Mouse (Mus musculus) kidney, adult 2 months (tissue): ENCODE measurements around the gene BC030867. TPM values are rescaled to one million over a fixed set of nuclear protein-coding genes. Genes with fewer than 3 reads are reported as not detected.

Experiments
- DNase-seq: peaks from one replicate; pipeline ENCODE4 v3.0.0; 2021
- H3K27ac ChIP-seq: fragments of 200-500 bp; 2 replicates; pipeline ENCODE4 v1.5.1; 2012; ENCODE audit warnings: low read depth, low read length, control low read depth, inconsistent platforms; ENCODE audit not compliant: insufficient read depth
- H3K27me3 ChIP-seq: fragments of 200-500 bp; replicated peaks from 2 replicates; pipeline ENCODE4 v1.6.1; 2012; ENCODE audit warnings: mild to moderate bottlenecking, moderate library complexity, low read length, inconsistent platforms; ENCODE audit not compliant: control insufficient read depth, insufficient read depth
- H3K36me3 ChIP-seq: fragments of 200-500 bp; 2 replicates; pipeline ENCODE4 v1.6.1; 2012; ENCODE audit warnings: mild to moderate bottlenecking, moderate library complexity, low read length, inconsistent platforms; ENCODE audit not compliant: control insufficient read depth, insufficient read depth
- H3K4me1 ChIP-seq: fragments of 200-500 bp; 2 replicates; pipeline ENCODE4 v1.6.1; 2011; ENCODE audit warnings: low read length; ENCODE audit not compliant: control insufficient read depth, insufficient read depth
- H3K4me3 ChIP-seq: fragments of 200-500 bp; 2 replicates; pipeline ENCODE4 v1.5.1; 2011; ENCODE audit warnings: mild to moderate bottlenecking, low read depth, low read length, control low read depth; ENCODE audit not compliant: insufficient read depth
- CTCF ChIP-seq: fragments of 200-500 bp; conservative IDR thresholded peaks from 2 replicates; pipeline ENCODE4 v1.5.1; 2011; ENCODE audit warnings: low read depth, mild to moderate bottlenecking, control low read depth, low read length, moderate library complexity, mixed read lengths; ENCODE audit not compliant: insufficient read depth, insufficient read length
- POLR2A ChIP-seq: fragments of 200-500 bp; IDR thresholded peaks from one replicate; pipeline ENCODE4 v1.6.1; 2011; ENCODE audit warnings: low read depth, low read length, control low read depth
- WGBS: fragments of 180-500 bp; shearing (Covaris S2); methylation state at CpG from one replicate; pipeline ENCODE4 v1.1.7; 2018; 5-methylcytosine and 5-hydroxymethylcytosine counted together
- polyA plus RNA-seq: library from polyadenylated mRNA; depleted of rRNA; stranded (reverse); fragments of >200 nt; gene quantifications from 2 replicates; pipeline ENCODE4 v1.2.3, GENCODE M21; 2012

Gene BC030867
- polyA plus RNA-seq, 1 experiment = 0.81 TPM

DNA sequence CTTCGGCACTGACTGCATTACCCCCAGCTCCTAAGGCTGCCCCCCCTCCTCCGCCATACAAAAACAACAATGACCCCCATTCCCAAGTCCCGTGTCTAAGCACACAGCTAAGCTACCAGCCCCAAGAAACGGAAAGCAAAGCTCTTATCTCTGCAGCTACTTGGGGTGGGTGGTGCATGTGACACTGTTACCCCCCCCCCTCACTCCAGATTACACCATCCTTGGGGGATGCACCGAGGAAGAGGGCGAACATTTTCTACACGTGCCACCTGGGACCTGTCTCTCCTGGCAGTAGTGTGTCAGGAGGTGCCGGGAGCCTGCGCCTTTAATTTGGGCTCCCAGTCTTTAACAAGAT lies 20.5 kb upstream of the BC030867 start:
- no peaks in the 10 kb centered on the region for H3K27me3 ChIP-seq
- TF ChIP-seq CTCF = no peak
- peaks cover 9% of the 10 kb centered on the region for H3K4me1 ChIP-seq
- no peak overlapping the region for H3K27ac ChIP-seq
- 51% methylated on average over 9 of the region's 9 CpGs for WGBS
- peak overlapping the region; percentile 4; the same call in 1 of the 2 replicates for H3K4me3 ChIP-seq
- DNase-seq = no peak
- H3K36me3 ChIP-seq = no peaks in the 10 kb centered on the region

DNA sequence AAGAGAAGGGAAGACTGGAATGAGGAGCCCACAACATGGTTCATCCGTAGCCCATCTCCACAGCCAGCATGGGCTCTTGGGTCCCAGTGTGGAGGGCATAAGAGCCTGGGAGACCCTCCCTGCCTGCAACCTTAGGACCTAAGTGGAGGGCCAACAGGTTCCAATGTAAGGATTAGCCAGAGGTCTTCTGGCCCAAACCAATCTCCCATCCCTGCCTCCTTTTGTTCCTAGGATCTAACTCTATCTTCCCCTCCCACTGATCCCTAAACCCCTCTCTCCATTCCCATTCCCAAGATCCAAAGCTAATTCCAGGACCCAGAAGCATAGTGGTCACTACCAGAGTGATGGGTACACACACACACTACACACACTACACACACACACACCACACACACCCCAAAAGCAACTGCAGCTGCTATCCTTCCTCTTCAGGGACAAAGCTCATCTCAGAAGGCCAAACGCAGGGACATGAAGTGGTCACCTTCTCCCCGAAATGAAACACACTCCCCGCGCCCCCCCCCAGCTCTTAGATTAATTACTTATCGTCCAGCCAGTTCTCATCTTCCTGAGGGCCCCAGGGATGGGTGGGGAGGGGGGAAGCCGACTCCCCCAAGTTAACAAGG lies 19.9 kb upstream of the BC030867 start:
- no peak for DNase-seq
- 18% methylated on average over 7 of the region's 7 CpGs for WGBS
- Histone ChIP-seq H3K27ac (no peak overlapping the region), H3K27me3 (no peaks in the 10 kb centered on the region), H3K4me3 (peak overlapping the region; percentile 63), H3K36me3 (no peaks in the 10 kb centered on the region), H3K4me1 (peaks cover 9% of the 10 kb centered on the region; the same call in 1 of the 2 replicates)
- no peak for TF ChIP-seq POLR2A
- no peak for TF ChIP-seq CTCF

DNA sequence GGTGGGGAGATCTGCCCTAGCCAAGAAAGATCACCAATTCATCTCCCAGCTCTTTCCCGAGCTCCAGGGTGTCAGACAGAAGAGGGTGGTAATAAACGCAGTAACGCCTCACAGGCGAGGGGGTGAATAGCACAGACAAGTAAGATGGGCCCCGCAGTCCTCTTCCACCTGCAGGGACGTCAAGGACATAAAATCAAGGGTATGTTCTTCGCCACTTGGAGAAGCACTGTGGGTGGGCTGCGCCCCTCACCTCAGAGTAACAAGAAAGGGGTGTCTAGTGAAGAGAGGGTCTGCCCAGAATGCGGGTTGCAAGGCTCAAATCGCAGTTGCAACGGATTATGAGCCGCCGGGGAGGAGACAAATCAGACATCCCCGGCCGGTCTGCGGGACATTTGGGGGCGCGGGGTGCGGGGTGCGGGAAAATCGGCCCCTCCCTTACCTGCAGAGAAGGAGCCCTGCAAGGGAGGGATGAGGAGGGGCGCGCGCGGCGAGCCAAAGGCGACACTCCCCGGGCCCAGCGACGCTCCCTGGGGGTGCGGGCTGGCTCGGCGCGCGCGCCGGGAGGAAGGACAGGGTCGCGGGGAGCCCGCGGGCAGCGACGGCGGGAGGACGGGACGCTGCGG lies 19.2 kb upstream of the BC030867 start:
- TF ChIP-seq POLR2A (no peak), CTCF (no peak)
- H3K27me3 ChIP-seq = no peaks in the 10 kb centered on the region
- peak; percentile 31 for DNase-seq
- peak overlapping the region; percentile 63 for H3K4me3 ChIP-seq
- H3K36me3 ChIP-seq = no peaks in the 10 kb centered on the region
- no peak overlapping the region for H3K27ac ChIP-seq
- under 1% methylated on average over 47 of the region's 47 CpGs for WGBS
- H3K4me1 ChIP-seq = peaks cover 9% of the 10 kb centered on the region; the same call in 1 of the 2 replicates

DNA sequence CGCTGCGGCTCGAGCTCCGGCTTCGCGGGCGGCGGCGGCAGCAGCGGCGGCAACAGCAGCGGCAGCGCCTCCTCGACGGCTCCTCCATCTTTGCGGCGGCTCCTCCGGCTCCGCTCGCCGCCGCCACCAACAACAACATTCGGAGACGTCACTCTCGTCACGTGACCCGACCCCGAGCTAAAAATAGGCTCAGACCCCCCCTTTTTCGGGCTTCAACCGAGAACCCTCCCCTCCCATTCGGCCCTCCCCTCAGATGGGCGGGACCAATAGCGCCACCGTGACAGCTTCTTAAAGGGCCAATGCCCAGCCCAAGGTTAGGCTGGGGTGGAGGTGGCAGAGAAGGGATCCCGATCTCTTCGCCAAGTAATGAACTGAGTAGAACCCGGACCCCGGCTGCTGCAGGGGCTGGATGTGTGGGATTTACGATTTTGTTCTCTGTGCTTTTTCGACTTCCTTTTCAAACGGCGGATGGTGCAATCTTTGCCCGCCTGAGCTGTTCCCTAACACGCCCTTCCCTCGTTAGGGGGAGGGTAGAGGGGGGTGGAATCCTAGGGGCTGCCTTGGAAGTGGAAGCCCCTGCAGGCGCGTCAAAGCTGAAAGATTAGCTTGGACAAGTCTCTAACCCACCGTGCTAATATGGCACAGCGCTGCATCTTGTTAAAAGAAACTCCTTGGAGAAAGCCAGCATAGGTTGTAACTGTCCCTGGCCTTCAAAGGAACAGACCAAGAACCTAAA lies 18.5 kb upstream of the BC030867 start, which contains the start of gene Hdac5:
Hdac5 (minus strand) TSS at position 161 of the 736 bp plus-strand sequence.
- Histone ChIP-seq H3K4me1 (peaks cover 9% of the 10 kb centered on the region; the same call in 1 of the 2 replicates), H3K27ac (peak within 1 kb of the TSS; percentile 56), H3K27me3 (no peaks in the 10 kb centered on the region), H3K4me3 (peak within 1 kb of the TSS; percentile 63), H3K36me3 (no peaks in the 10 kb centered on the region)
- peak; percentile 99 for DNase-seq
- TF ChIP-seq CTCF = no peak
- peak; percentile 43 for TF ChIP-seq POLR2A
- WGBS = under 1% methylated on average over 49 of the region's 49 CpGs

DNA sequence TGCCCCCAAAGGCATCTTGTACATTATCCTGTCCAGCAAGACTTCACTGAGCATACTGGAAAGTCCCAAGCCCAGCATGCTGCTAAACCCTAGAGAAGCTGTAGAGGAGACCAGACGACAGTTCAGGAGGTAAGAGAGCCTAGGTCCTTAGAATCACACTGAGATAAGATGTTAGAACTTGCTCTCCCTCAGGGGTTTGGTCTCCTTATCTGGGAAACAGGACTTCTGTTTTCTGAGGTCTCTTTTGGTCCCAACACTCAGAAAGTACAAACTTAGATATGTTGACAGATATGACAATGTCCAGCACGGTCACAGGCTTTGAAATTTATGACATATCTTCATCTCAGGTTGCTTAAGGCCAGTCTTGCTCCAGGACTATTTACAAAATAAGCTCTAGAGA lies 12.7 kb upstream of the BC030867 start:
- WGBS = 68% methylated on average over 2 of the region's 2 CpGs
- H3K4me3 ChIP-seq = no peak overlapping the region
- no peaks in the 10 kb centered on the region for H3K36me3 ChIP-seq
- TF ChIP-seq POLR2A (no peak), CTCF (no peak)
- H3K27ac ChIP-seq = no peak overlapping the region
- H3K4me1 ChIP-seq = no peaks in the 10 kb centered on the region
- no peak for DNase-seq
- no peaks in the 10 kb centered on the region for H3K27me3 ChIP-seq

DNA sequence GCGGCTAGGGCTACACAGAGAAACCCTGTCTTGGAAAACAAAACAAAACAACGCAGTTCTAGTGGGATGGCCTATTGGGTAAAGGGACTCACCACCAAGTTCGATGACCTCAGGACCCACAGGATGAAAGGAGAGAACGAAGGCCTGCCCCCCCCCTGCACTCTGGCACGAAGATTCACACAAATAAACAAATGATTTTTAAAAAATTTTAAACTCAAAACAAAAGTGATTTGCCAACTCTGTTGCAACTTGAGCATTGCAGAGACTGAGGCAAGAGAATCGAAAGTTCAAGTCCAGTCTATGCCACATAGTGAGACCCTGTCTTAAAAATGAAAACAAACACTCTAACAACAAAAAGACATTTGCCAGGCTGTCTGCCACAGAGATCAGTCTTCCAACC lies 8.0 kb upstream of the BC030867 start:
- 85% methylated on average over 6 of the region's 6 CpGs for WGBS
- Histone ChIP-seq H3K36me3 (no peaks in the 10 kb centered on the region), H3K27ac (no peak overlapping the region), H3K4me3 (no peak overlapping the region), H3K4me1 (no peaks in the 10 kb centered on the region), H3K27me3 (no peaks in the 10 kb centered on the region)
- no peak for DNase-seq
- TF ChIP-seq CTCF (no peak), POLR2A (no peak)

DNA sequence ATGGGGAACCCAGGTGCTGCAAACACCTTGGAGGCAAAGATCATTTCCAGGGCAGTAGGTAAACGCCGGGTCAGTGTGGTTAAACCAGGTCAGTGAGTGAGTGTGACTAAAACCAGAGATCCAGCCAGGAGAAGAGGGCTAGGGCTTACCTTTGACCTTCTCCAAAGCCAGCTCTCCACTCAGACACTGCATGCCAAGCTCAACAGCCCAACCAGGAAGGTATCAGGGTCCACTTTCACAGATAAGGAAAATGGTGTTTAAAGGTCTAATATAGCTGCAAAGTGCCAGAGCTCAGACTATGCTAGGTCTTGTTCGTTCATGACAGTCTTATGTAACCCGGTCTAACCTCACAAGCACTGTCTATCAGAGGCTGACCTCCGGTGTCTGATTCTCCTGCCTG lies 7.4 kb upstream of the BC030867 start:
- no peak overlapping the region for H3K27ac ChIP-seq
- no peak; the same call in 1 of the 2 replicates for TF ChIP-seq CTCF
- no peak for TF ChIP-seq POLR2A
- 57% methylated on average over 5 of the region's 5 CpGs for WGBS
- H3K4me1 ChIP-seq = no peaks in the 10 kb centered on the region
- DNase-seq = peak; percentile 72
- H3K4me3 ChIP-seq = no peak overlapping the region
- H3K36me3 ChIP-seq = no peaks in the 10 kb centered on the region
- H3K27me3 ChIP-seq = no peaks in the 10 kb centered on the region
